Mouse (Mus musculus): ENCODE results near the gene Krtap3-1.

Gene Krtap3-1

GRCm38 (mm10) chr11:99521288-99521860, 45.1 kb downstream of the Krtap3-1 start, which contains the start of gene Krt39:
TSS of gene Krt39 (minus strand) at chr11:99521338.
- DNase-seq (ENCODE audit: low read depth, low spot score) = no peak
